Mouse (Mus musculus) lung, postnatal 0 days (tissue): Measurements from ENCODE around the gene Taldo1. TPM values are rescaled to one million over a fixed set of nuclear protein-coding genes. Genes with fewer than 3 reads are reported as not detected.

ENCODE experiments used
- ATAC-seq: fragments of 200-750 bp; cut with Nextera tagmentation; 2 replicates; pipeline ENCODE4 v1.8.0; 2017; ENCODE audit warnings: moderate library complexity
- DNase-seq: peaks from one replicate; pipeline ENCODE4 v3.0.0-alpha.2; 2016; ENCODE audit warnings: low spot score
- H3K27ac ChIP-seq: fragments of 300-500 bp; sonication (generic); 2 replicates; pipeline ENCODE4 v1.5.1; 2014; ENCODE audit warnings: antibody characterized with exemption, mild to moderate bottlenecking, low read length, mixed read lengths
- H3K27me3 ChIP-seq: fragments of 300-500 bp; sonication (generic); replicated peaks from 2 replicates; pipeline ENCODE4 v1.6.1; 2014; ENCODE audit warnings: low read length, mixed read lengths; ENCODE audit not compliant: insufficient read depth
- H3K36me3 ChIP-seq: fragments of 300-500 bp; sonication (generic); 2 replicates; pipeline ENCODE4 v1.6.1; 2014; ENCODE audit warnings: low read length, mixed read lengths; ENCODE audit not compliant: insufficient read depth
- H3K4me1 ChIP-seq: fragments of 300-500 bp; sonication (generic); 2 replicates; pipeline ENCODE4 v1.6.1; 2014; ENCODE audit warnings: antibody characterized with exemption, low read depth, low read length, mixed read lengths; ENCODE audit not compliant: insufficient read depth
- H3K4me2 ChIP-seq: fragments of 300-500 bp; sonication (generic); replicated peaks from 2 replicates; pipeline ENCODE4 v1.6.1; 2014; ENCODE audit warnings: low read depth, mild to moderate bottlenecking, low read length, moderate library complexity, mixed read lengths
- H3K4me3 ChIP-seq: fragments of 300-500 bp; sonication (generic); 2 replicates; pipeline ENCODE4 v1.5.1; 2014; ENCODE audit warnings: low read depth, low read length
- H3K9ac ChIP-seq: fragments of 300-500 bp; sonication (generic); replicated peaks from 2 replicates; pipeline ENCODE4 v1.6.1; 2014; ENCODE audit warnings: low read depth, mild to moderate bottlenecking
- H3K9me3 ChIP-seq: fragments of 300-500 bp; sonication (generic); 2 replicates; pipeline ENCODE4 v1.6.1; 2016; ENCODE audit warnings: low read length, mixed read lengths
- CTCF ChIP-seq: IDR thresholded peaks from 2 replicates; pipeline ENCODE4 v1.5.1; 2016; ENCODE audit warnings: antibody characterized with exemption, mild to moderate bottlenecking
- EP300 ChIP-seq: IDR thresholded peaks from 2 replicates; pipeline ENCODE4 v1.6.1; 2016; ENCODE audit warnings: antibody characterized with exemption, mild to moderate bottlenecking, control low read depth
- WGBS: fragments of 180-500 bp; shearing (Covaris S2); extraction: QIAGEN DNeasy Blood & Tissue Kit; methylation state at CpG from one replicate; pipeline ENCODE4 v1.1.7; 2014; 5-methylcytosine and 5-hydroxymethylcytosine counted together
- polyA plus RNA-seq: library from polyadenylated mRNA; unstranded; fragments of >200 nt; fragmentation: Nextera tagmentation; extraction: Ambion mirVana; gene quantifications from 2 replicates; pipeline ENCODE4 v1.2.1, GENCODE M21; 2015

Gene Taldo1
- polyA plus RNA-seq, 1 experiment from 2014 or later, result 276 TPM

- no peaks in the 10 kb centered on the region for H3K9me3 ChIP-seq
- no peak within 1 kb of the TSS for H3K27ac ChIP-seq
- no peaks in the 10 kb centered on the region for H3K27me3 ChIP-seq
- ATAC-seq (peak; percentile 43), DNase-seq (peak; percentile 26)
- no peak within 1 kb of the TSS for H3K4me2 ChIP-seq
- WGBS, result 6% methylated on average over 19 of the region's 19 CpGs
- H3K4me1 ChIP-seq, result peaks cover 2% of the 10 kb centered on the region
- H3K9ac ChIP-seq, result no peak within 1 kb of the TSS
- TF ChIP-seq EP300 (no peak), CTCF (no peak)
- no peak within 1 kb of the TSS for H3K4me3 ChIP-seq
- no peaks in the 10 kb centered on the region; the same call in 1 of the 2 replicates for H3K36me3 ChIP-seq
Measured at GRCm38 (mm10) chr7:141429310-141429709, 37.3 kb downstream of the Taldo1 start, which contains the start of gene Cend1. Gene Cend1 (minus strand): TSS chr7:141429491.

- DNase-seq (no peak), ATAC-seq (no peak)
- Histone ChIP-seq H3K36me3 (no peaks in the 10 kb centered on the region; the same call in 1 of the 2 replicates), H3K9ac (no peak overlapping the region), H3K27me3 (no peaks in the 10 kb centered on the region), H3K27ac (no peak overlapping the region), H3K4me1 (peaks cover 8% of the 10 kb centered on the region), H3K4me2 (no peak overlapping the region), H3K4me3 (no peak overlapping the region), H3K9me3 (no peaks in the 10 kb centered on the region)
- TF ChIP-seq EP300 (no peak), CTCF (no peak)
- WGBS, result 60% methylated on average over 9 of the region's 9 CpGs
Measured at GRCm38 (mm10) chr7:141429840-141430584, 38.0 kb downstream of the Taldo1 start.

GRCm38 (mm10) chr7:141430585-141431240 lies 38.7 kb downstream of the Taldo1 start:
- no peak overlapping the region for H3K4me2 ChIP-seq
- H3K4me1 ChIP-seq, result peaks cover 11% of the 10 kb centered on the region
- H3K9ac ChIP-seq, result no peak overlapping the region
- 96% methylated on average over 9 of the region's 9 CpGs for WGBS
- no peak overlapping the region for H3K27ac ChIP-seq
- no peak for DNase-seq
- H3K27me3 ChIP-seq, result no peaks in the 10 kb centered on the region
- no peak for TF ChIP-seq EP300
- no peak for TF ChIP-seq CTCF
- H3K9me3 ChIP-seq, result no peaks in the 10 kb centered on the region
- H3K36me3 ChIP-seq, result no peaks in the 10 kb centered on the region; the same call in 1 of the 2 replicates
- ATAC-seq, result no peak
- no peak overlapping the region for H3K4me3 ChIP-seq

GRCm38 (mm10) chr7:141431434-141432185 lies 39.6 kb downstream of the Taldo1 start:
- Histone ChIP-seq H3K4me1 (peaks cover 12% of the 10 kb centered on the region), H3K27ac (no peak overlapping the region), H3K9ac (no peak overlapping the region), H3K4me3 (no peak overlapping the region), H3K27me3 (no peaks in the 10 kb centered on the region), H3K4me2 (no peak overlapping the region), H3K9me3 (no peaks in the 10 kb centered on the region), H3K36me3 (no peaks in the 10 kb centered on the region; the same call in 1 of the 2 replicates)
- TF ChIP-seq EP300 (no peak), CTCF (no peak)
- ATAC-seq, result no peak
- DNase-seq, result no peak
- WGBS, result 90% methylated on average over 19 of the region's 19 CpGs

GRCm38 (mm10) chr7:141432186-141432611 lies 40.2 kb downstream of the Taldo1 start:
- Histone ChIP-seq H3K36me3 (no peaks in the 10 kb centered on the region; the same call in 1 of the 2 replicates), H3K4me3 (no peak overlapping the region), H3K4me2 (no peak overlapping the region), H3K27me3 (no peaks in the 10 kb centered on the region), H3K4me1 (peaks cover 16% of the 10 kb centered on the region), H3K27ac (no peak overlapping the region), H3K9ac (no peak overlapping the region), H3K9me3 (no peaks in the 10 kb centered on the region)
- DNase-seq (no peak), ATAC-seq (no peak)
- TF ChIP-seq EP300, result no peak
- no peak for TF ChIP-seq CTCF
- 77% methylated on average over 8 of the region's 8 CpGs for WGBS
